10 mouse cellular contexts compared by ENCODE assay signal in the genomic region with DNA sequence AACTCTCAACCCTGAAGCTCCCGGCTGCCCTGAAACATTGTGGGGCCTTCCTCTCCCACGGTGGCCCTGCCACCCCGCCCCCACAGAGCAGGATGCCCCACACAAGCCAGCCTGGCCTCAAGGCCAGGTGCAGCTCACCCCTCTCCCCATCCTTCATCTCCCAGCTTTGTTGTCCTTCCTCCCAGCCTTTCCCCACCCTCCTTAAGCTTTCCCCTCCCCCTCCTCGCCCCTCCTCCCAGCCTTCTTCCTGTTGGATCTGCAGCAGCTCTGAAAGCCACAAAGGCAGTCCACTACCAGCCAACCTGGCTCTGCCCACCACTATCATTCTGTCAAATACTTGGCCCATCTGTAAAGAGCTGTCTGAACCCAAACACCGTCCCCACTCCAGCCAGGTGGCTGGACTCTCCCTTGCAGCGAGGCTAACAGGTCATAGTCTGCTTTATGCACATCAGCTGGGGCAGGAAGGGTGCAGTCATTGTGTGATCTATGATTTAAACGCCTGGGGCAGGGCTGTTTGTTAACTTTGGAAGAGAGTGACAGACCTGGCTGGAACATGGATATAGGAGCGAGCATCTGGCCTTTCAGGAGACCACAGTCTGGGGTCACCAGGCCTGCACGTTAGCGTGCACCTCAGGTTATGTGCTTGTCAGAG.
DNase-seq lines count a peak whose midpoint lies in the region; ATAC-seq and TF ChIP-seq lines count a peak whose summit lies in the region.
"Had no signal": no experiment of that assay in that cellular context is flagged by ENCODE, and none has a peak within 500 bp of the region (broad histone marks: within the 10 kb centered on the region; RNA-seq: fewer than 3 reads in every experiment).

No protein-coding gene starts in this region.

- H3K36me3 ChIP-seq in heart, embryonic 12.5 days, result no peaks in the 10 kb centered on the region
- no peaks in the 10 kb centered on the region for H3K36me3 ChIP-seq in intestine, embryonic 15.5 days
- H3K36me3 ChIP-seq in liver, postnatal 0 days (replicated peaks; ENCODE audit: insufficient read depth, low read length), result no peaks in the 10 kb centered on the region
- H3K36me3 ChIP-seq: G1E; limb, embryonic 15.5 days had no signal

- H3K9me3 ChIP-seq in heart, embryonic 12.5 days (replicated peaks), result no peaks in the 10 kb centered on the region
- no peaks in the 10 kb centered on the region for H3K9me3 ChIP-seq in intestine, embryonic 15.5 days
- H3K9me3 ChIP-seq in liver, postnatal 0 days (ENCODE audit: low read length), result no peaks in the 10 kb centered on the region
- H3K9me3 ChIP-seq: G1E; limb, embryonic 15.5 days had no signal

- H3K27ac ChIP-seq in heart, embryonic 12.5 days (ENCODE audit: poor library complexity, severe bottlenecking), result no peak overlapping the region
- 0 out of 2 replicates have a peak overlapping the region, but pooled peaks have one; percentile 44 for H3K27ac ChIP-seq in intestine, embryonic 15.5 days
- peak overlapping the region; percentile 81 for H3K27ac ChIP-seq in liver, postnatal 0 days (ENCODE audit: low read depth)
- H3K27ac ChIP-seq: limb, embryonic 15.5 days had no signal

- H3K4me3 ChIP-seq in heart, embryonic 12.5 days, result no peak overlapping the region
- no peak overlapping the region for H3K4me3 ChIP-seq in intestine, embryonic 15.5 days (replicated peaks)
- H3K4me3 ChIP-seq in liver, postnatal 0 days (ENCODE audit: low read depth, low read length), result no peak overlapping the region
- H3K4me3 ChIP-seq: limb, embryonic 15.5 days had no signal

- H3K4me1 ChIP-seq in heart, embryonic 12.5 days (replicated peaks), result peaks cover 15% of the 10 kb centered on the region; the same call in 1 of the 2 replicates
- H3K4me1 ChIP-seq in intestine, embryonic 15.5 days (replicated peaks), result 0 out of 2 replicates have a peak, but pooled peaks cover 4% of the 10 kb centered on the region
- H3K4me1 ChIP-seq in liver, postnatal 0 days (ENCODE audit: insufficient read depth), result no peaks in the 10 kb centered on the region; the same call in 1 of the 2 replicates

- no peak overlapping the region for H3K4me2 ChIP-seq in heart, embryonic 12.5 days
- H3K4me2 ChIP-seq in intestine, embryonic 15.5 days (replicated peaks), result no peak overlapping the region
- H3K4me2 ChIP-seq in liver, postnatal 0 days (ENCODE audit: low read depth, low read length), result peak overlapping the region; percentile 32; the same call in 1 of the 2 replicates
- H3K4me2 ChIP-seq: limb, embryonic 15.5 days had no signal

- no peak for TF ChIP-seq POLR2A in brain, embryonic 14.5 days (IDR thresholded peaks at IDR 0.05; ENCODE audit: borderline replicate concordance, extremely low read depth, insufficient read depth, insufficient read length, poor library complexity, severe bottlenecking)

- no peak for TF ChIP-seq EP300 in liver, postnatal 0 days (IDR thresholded peaks at IDR 0.05; ENCODE audit: low read depth)

- no peak for TF ChIP-seq CTCF in brain, embryonic 14.5 days (IDR thresholded peaks at IDR 0.05; ENCODE audit: borderline replicate concordance, extremely low read depth, insufficient read depth, insufficient read length)
- no peak for TF ChIP-seq CTCF in liver, postnatal 0 days (IDR thresholded peaks at IDR 0.05; ENCODE audit: low read depth)

- no peak overlapping the region for H3K9ac ChIP-seq in heart, embryonic 12.5 days
- H3K9ac ChIP-seq in intestine, embryonic 15.5 days, result no peak overlapping the region
- no peak overlapping the region for H3K9ac ChIP-seq in liver, postnatal 0 days (replicated peaks)
- H3K9ac ChIP-seq: limb, embryonic 15.5 days had no signal

- 43% methylated on average over 10 of the region's 10 CpGs for WGBS in heart, embryonic 12.5 days
- WGBS in intestine, embryonic 15.5 days, result 46% methylated on average over 10 of the region's 10 CpGs
- 35% methylated on average over 9 of the region's 10 CpGs for WGBS in liver, postnatal 0 days (ENCODE audit: insufficient replicate concordance)

- peak; percentile 18; the same call in 1 of the 2 replicates for ATAC-seq in heart, embryonic 12.5 days (ENCODE audit: insufficient number of reproducible peaks, low FRiP score)
- ATAC-seq in intestine, embryonic 15.5 days, result peak; percentile 41; the same call in 1 of the 2 replicates
- ATAC-seq in liver, postnatal 0 days, result peak; percentile 65

- H3K27me3 ChIP-seq in heart, embryonic 12.5 days (replicated peaks), result peaks cover 15% of the 10 kb centered on the region; the same call in 1 of the 2 replicates
- 0 out of 2 replicates have a peak, but pooled peaks cover 3% of the 10 kb centered on the region for H3K27me3 ChIP-seq in intestine, embryonic 15.5 days (replicated peaks)
- no peaks in the 10 kb centered on the region for H3K27me3 ChIP-seq in liver, postnatal 0 days (ENCODE audit: insufficient read depth, low read length)
- H3K27me3 ChIP-seq: limb, embryonic 15.5 days had no signal

- no peak for DNase-seq in heart, adult 8-10 months (ENCODE audit: low spot score)
- DNase-seq in brain, embryonic 14.5 days (ENCODE audit: low read depth), result peak; percentile 35
- DNase-seq in liver, postnatal 0 days, result peak; percentile 16
- no peak for DNase-seq in left cerebral cortex, adult 18-20 months (ENCODE audit: low spot score in 2 of 2)
- DNase-seq in frontal cortex, postnatal 14 days (ENCODE audit: low spot score in 2 of 2), result no peak
- no peak for DNase-seq in left cerebral cortex, adult 9 months (ENCODE audit: low spot score in 2 of 2)

Comparison
In these comparisons a context has a peak if more than half of its experiments do, and no peak if none do; other contexts are left out.
1. DNase-seq: peak in brain, embryonic 14.5 days (single experiment) and liver, postnatal 0 days (single experiment); none in heart, adult 8-10 months (single experiment), left cerebral cortex, adult 18-20 months (0 of 2), frontal cortex, postnatal 14 days (0 of 2) and left cerebral cortex, adult 9 months (0 of 2).
2. Peak in every context shown above with its lines, with median percentiles within 50 percentile points of each other: ATAC-seq.